Mouse (Mus musculus) bone marrow macrophage, adult 2 months (primary cell): Measurements from ENCODE around the gene Cyp2w1.

ENCODE experiments used
- CTCF ChIP-seq: IDR thresholded peaks from 2 replicates; pipeline ENCODE4 v1.5.1; 2012; ENCODE audit warnings: low read depth, mild to moderate bottlenecking, low read length, moderate library complexity
- POLR2A ChIP-seq: IDR thresholded peaks from 2 replicates; pipeline ENCODE4 v1.6.1; 2012; ENCODE audit warnings: mild to moderate bottlenecking, low read depth, low read length, borderline replicate concordance

DNA sequence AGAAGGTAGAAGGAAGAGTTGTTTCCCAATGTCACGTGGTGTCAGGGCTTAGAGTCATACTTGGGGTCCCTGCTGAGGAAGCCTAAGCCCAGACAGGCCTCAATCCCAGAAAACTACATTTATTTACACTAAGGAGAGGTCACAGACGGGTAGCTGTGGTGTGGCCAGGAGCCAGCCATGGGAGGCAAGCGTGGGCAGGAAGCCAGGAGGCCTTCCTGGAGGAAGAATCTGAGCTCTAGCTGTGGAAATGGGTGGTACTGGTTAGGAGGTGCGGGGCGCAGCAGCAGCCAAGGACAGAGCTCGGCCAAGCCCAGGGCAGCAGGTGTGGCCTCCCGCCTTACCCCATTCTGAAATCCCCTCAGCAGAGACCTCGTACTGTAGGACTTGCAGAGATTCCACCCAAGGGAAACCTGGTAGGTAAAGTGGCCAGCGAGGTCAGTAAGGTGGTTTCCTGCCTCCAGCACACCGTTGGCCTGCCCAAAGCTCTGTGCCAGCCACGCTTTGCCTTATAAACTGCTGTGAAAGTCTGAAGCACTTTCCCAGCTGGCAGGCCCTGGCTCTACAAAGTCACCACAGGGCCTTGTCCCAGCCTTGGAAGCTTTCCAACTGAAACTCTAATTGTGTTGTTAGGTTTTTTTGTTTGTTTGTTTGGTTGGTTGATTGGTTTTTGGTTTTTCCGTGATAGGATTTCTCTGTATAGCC, 37.3 kb upstream of the Cyp2w1 start:
- TF ChIP-seq POLR2A (no peak), CTCF (no peak)
